ENCODE assay signal across 21 mouse cellular contexts in the genomic region with DNA sequence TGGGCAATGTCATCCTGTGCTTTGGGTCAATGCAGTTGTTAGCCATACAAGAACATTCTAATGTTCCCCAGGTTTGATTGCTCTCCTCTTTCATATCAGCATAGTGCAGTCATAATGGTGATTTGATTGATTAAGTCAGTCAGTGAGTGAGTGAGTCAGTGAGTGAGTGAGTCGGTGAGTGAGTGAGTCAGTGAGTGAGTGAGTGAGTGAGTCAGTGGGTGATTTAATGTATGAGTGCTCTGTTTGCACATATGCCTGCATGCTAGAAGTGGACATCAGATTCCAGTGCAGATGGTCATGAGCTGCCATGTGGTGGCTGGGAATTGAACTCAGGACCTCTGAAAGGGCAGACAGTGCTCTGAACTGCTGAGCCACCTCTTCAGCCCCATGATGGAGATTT. TPM values are rescaled to one million over a fixed set of nuclear protein-coding genes. Genes with fewer than 3 reads are reported as not detected.
DNase-seq lines count a peak whose midpoint lies in the region.
"Had no signal": no experiment of that assay in that cellular context is flagged by ENCODE, and none has a peak within 500 bp of the region (broad histone marks: within the 10 kb centered on the region; RNA-seq: fewer than 3 reads in every experiment).

No protein-coding gene starts in this region.

- peak; percentile 25 for DNase-seq in adrenal gland, adult 2 months
- no peak for DNase-seq in adrenal gland, postnatal 10 days
- DNase-seq in 3T3-L1 (ENCODE audit: low read depth, low spot score) = peak; percentile 51
- DNase-seq in Muller cell, postnatal 12 days (ENCODE audit: inconsistent ontology term) = peak; percentile 13
- no peak for DNase-seq in lung, postnatal 14 days
- no peak for DNase-seq in spleen, postnatal 4 days (ENCODE audit: low spot score in 2 of 2)
- DNase-seq: adrenal gland, postnatal 14 days; adrenal gland, postnatal 36 days; B cell, adult 2 months; cerebellum, adult 11-12 months; cerebellum, adult 2 months; cerebellum, adult 9-10 months; cerebellum, postnatal 10 days; cerebellum, postnatal 25 days; forebrain, postnatal 0 days had no signal

RNA-seq across cellular contexts. Expression of a gene that starts 43.0 kb away (rescaled TPM):
- total RNA-seq in adrenal gland, adult 2 months (2021) = under 1 TPM in 1 of 2 experiments, not detected in 1; 0.06 TPM
- polyA plus RNA-seq in adrenal gland, adult 2 months (2012; rRNA removed) = 0.03 and 0.04 TPM in 2 replicates
- total RNA-seq in adrenal gland, postnatal 10 days (2021) = under 1 TPM; 0.12 to 0.15 TPM
- total RNA-seq: adrenal gland, adult 18-20 months; adrenal gland, postnatal 36 days; CH12.LX had no signal
- polyA plus RNA-seq: activated CD4-positive, CD25-positive, alpha-beta regulatory T cell, adult 4 months; CD4-positive, CD25-positive, alpha-beta regulatory T cell, adult 4 months; G1E; Patski had no signal

Comparison
In these comparisons a context has a peak if more than half of its experiments do, and no peak if none do; other contexts are left out.
1. DNase-seq: peak in adrenal gland, adult 2 months (single experiment), 3T3-L1 (single experiment) and Muller cell, postnatal 12 days (single experiment); none in adrenal gland, postnatal 10 days (single experiment), lung, postnatal 14 days (single experiment) and spleen, postnatal 4 days (0 of 2).